Mouse (Mus musculus) heart, adult 18-20 months (tissue): ENCODE measurements around the gene Asb6. TPM values are rescaled to one million over a fixed set of nuclear protein-coding genes. Genes with fewer than 3 reads are reported as not detected.

Experiments used
- DNase-seq, 2 experiments: peaks; one replicate each; pipeline ENCODE4 v3.0.0; 2021 to 2022; ENCODE audit warnings: mixed read lengths in 1 of 2
- total RNA-seq, 2 experiments: library from RNA; stranded (reverse); gene quantifications; 2 replicates each; pipeline ENCODE4 v1.2.3; 2021

Gene Asb6
- total RNA-seq, 2 experiments from 2014 or later, result 6.6 to 7.4 TPM

DNA sequence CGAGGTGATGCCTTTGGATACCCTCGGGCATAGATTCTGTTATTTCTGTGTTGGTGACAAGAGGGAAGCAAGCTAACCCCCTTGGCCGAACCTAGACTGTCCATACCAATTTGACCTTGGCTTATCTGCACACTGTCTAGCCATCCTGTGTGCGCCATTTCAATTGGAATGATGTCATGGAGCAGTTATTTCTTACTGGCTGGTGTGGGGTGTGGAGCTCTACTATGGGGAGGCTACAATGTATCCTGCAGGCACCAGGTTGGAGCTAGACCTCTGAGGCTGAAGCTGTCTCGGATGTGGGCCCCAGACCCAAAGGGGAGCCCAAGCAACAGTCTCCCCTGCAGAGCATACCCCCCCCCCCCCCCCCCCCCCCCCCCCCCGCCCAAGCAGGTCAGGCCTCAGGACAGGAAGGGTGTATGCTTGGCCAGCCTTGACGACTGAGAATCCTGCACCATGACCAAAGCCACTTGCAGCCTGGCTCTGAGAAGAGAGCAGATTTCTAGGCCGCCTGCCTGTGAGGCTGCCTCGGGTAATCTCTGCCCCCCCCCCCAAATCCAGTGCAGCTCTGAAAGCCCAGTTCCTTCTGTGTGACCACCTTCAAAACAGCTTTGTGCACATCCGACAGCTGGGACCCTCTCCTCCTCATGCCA lies 4.4 kb upstream of the Asb6 start, which contains the start of gene Prrx2:
Gene Prrx2 (plus strand): TSS at position 600 of the 650 bp plus-strand sequence.
- peak in 1 of 2 experiments; percentile 31 for DNase-seq

GRCm38 (mm10) chr2:30833644-30834043 lies 3.5 kb upstream of the Asb6 start:
- DNase-seq, result no peak

DNA sequence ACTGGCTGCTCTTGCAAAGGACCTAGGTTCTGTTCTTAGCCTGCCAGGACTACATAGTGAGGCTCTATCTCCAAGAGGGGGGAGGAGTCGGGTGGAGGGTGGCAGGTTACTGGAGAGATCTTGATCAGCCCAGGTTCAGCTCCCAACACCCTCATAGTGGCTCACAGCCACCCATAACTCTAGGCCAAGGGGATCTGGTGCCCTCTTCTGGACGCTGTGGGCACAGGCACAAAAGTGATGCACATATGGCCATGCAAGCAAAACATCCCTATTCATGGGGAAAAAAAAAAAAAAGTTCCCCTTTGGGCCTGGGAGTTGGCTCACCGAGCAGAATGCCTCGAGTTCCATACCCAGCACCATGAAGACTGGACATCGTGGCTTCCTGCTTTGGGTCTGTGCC lies 818 bp downstream of the Asb6 start:
- no peak for DNase-seq

DNA sequence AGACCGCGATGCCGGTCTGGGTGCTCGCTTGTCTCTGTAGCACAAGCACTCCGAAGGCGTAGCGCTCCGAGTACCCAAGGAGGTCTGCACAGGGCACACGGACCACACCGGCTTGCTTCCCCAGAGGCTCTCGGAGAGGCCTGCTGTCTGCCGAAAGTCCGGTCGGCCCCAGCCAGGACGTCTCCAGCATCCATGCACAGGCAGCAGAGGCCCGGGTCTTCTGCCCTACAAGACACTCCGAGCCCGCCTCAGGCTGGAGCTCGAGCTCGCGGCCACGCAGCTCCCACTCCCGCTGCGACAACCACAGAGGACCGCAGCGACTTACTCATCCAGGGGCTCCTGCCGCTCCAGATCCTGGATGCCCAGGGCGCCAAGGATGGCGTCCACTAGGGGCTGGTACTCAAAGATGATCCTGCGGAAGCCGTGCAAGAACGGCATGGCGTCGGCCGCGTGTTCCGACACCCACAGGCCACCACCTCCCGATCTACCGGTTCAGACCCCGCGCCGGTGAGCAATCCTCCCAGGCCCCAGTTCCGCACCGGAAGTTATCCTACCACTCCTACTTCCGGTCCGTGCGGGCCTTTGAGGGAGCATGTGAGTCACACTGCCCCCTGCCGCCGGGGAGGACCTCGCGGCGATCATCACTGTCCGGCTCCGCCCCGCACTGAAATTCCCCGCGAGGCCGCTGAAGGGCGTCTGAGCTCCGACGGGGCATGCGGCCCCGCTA lies 2.2 kb downstream of the Asb6 start:
- DNase-seq, result peak; percentile 93 to 99

DNA sequence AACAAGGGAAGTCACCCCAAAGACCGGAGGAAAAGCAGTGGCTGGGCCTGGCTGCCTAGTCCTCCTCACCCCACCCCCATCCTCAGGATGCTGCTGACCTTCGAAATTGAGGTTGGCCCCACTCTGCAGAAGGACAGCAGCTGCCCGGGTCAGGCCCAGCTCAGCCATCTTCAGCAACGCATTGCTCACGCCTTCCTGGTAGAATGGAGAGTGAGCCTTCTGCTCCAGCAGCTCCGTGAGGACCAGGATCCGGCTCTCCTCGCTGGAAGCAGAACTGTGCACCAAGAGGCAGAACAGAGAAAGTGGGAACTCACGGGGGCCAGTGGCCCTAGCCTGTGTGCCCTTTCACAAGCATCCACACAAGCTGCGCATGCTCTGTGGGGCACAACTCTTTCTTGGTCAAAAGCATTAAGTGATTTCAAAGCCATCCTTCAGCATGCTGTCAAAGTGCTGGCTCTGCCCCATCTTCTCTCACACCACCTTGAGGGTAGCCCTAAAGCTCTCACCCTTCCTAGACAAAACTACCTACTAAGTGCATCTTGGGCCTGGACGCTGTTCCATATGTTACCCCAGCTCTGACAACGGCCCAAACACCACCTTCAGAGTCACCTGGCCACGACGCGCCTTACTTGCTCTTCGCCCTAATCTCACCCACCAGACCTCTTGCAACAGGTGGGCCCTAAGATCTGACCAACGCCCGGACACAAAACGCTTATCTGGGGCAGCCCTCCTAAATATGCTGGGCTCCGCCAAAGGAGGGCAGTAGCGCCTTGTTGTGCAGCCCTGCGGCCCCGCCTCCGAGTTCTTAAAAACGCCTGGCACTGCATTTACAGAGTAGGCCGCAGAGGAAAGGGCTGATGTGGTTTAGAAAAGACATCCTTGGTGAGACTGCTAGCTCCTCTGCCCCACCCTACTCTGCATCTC lies 3.0 kb downstream of the Asb6 start:
- DNase-seq, result peak in 1 of 2 experiments; percentile 31

DNA sequence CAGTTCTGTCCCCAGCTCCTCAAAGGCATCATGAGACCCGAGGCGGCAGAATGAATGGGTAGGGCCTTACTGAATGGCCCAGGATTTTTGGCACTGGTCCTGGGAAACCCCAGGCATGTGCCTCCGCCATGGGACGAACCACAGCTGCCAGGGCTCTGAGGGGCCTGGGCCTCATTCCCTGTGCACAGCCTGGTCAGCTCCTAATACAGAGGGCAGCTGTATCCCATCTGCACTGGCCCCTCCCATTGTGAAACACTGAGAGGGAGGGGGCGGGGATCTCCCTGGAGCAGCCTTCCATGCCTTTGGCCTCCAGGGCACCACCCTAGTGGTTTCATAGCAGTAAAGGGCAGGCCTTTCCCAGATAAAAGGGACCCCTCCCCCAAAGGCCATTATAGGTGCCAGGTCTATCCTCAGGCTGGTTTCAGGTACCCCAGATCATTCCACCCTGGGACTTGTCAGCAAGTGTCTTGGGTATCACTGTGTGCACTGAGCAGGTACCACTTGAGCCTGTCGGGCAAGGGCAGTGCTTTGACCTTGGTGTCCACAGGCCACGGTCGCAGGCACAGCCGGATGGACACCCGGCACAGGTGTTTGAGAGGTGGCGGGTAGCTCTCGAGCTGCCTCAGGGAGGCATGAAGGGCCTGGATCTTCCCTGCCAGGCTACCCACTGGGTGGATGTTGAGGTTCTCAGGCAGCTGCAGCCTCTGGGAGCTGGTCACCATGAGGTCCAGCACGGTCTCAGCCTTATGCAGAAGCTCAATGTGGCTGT lies 6.6 kb downstream of the Asb6 start:
- peak; percentile 36 to 60 for DNase-seq

DNA sequence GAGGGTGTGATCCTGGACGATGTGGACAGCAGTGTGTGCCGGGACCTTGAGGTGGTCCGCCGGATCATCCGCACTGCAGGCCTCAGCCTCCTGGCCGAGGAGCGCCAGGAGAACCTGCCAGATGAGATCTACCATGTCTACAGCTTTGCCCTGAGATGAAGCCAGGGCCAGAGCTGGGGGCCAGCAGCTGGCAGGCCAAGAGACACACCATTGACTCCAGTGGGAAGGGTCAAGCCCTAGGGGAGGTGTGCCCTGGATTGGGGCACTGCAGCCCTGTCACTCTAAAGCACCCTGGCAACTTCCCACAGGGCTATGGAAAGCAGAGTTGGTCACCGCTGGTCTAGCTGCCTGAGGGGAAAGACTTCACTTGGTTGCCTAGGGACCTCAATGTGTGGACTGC lies 7.7 kb downstream of the Asb6 start:
- no peak for DNase-seq

- no peak for DNase-seq
Measured at GRCm38 (mm10) chr2:30821073-30821472, 9.1 kb downstream of the Asb6 start.

- no peak for DNase-seq
Measured at GRCm38 (mm10) chr2:30819873-30820272, 10.3 kb downstream of the Asb6 start.

GRCm38 (mm10) chr2:30816383-30816782 lies 13.8 kb downstream of the Asb6 start:
- no peak for DNase-seq

DNA sequence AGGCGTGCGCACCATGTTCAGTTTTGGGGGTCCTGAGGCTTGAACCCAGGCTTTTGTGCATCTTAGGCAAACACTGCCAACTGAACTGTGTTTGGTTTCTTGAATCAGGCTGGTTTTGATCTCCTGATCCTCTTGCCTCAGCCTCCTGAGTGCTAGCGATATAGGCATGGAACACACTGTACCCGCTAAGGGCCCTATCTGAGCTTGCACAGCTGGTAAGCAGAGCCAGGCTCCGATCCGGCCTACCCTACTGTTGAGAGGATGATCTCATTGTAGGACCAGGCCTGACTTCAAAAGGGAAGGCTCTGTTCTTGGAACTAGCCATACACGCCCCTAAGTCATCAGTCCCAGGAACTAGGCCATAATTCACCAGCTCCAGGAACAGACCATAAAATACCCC lies 19.6 kb downstream of the Asb6 start:
- no peak for DNase-seq

DNA sequence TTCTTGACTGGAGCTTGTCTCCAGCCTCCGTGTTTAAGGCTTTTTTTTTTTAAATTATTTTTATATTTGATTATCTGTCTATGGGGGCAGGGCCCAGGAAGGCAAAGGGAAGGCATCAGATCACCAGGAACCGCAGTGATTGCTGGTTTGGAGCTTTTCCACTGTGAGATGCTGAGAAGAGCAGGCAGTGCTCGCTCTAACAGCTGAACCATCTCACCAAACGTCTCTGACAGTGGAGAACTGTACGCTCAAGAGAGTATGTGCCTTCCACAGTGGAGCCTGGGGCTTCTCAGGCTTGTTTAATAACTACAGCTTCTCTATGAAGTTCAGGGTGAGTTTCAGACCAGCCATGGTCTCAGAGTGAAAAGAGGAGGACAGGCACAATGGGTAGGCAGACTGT lies 20.6 kb downstream of the Asb6 start:
- no peak for DNase-seq

DNA sequence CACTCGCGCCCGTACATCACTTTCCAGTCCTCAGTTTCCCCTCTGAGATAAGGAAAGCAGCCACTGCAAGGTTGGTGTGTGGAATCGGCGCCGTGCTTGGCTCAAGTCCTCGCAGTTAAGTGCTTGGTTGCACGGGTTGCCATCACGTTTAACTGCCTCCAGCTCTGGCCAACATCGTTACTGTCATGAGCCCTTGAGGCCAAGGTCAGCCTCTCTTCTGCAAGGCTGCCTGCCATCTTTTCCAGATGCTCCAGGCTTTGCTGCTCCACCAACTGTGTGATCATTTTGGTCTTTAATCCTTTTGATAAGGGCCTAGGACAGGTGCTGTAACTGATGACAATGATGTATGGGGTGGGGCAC lies 21.9 kb downstream of the Asb6 start:
- no peak for DNase-seq

DNA sequence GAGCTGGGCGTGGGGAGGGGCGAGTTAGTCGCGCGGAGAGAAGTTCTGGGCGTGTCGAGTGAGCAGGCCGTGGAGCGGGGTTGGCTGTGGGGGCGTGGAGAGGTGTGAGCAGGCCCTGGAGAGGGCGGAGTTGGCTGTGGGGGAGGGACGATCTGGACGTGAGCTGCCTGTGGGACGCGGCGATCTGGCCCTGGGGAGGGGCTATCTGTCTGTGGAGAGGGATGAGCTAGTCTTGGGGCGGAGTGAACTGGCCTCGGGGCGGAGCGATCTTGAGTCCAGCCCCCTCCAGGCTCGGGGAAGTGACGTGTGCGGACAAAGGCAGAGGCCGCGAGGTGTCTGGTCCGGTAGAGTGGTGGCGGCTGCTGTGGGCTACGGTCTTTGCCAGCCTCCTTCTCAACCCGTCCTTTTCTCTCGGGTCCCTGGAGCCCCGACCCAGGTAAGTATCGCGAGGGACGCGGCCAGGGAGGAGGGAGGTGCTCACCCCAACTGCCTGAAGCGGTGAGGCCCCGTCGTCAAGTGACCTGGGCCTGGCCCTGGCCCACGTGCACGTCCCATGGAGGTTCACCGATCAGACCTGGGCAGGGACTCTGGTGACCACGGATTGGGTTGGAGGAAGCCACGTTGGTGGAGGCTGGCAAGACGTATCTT lies 22.4 kb downstream of the Asb6 start, which contains the start of gene Ntmt1:
Gene Ntmt1 (plus strand): TSS at position 179 of the 648 bp plus-strand sequence.
- peak; percentile 100 for DNase-seq

DNA sequence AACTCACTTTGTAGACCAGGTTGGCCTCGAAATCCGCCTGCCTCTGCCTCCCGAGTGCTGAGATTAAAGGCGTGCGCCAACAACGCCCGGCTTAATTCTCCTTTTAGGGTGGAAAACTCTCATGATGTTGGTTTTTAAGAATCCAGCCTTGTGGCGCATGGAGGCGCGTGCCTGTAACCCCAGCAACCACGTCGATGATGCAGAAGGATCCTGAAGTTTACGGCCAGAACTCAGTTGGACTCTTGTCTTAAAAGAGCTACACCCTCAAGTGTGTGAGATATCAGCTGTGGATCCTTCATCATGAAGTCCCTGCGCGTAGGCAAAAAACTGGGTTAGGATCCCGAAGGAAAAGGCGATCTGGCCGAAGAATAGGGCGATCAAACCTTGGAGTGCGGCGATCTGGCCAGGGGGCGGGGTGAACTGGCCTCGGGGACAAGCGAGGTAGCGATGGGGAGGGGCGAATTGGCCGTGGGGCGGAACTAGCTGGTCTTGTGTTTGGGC lies 22.9 kb downstream of the Asb6 start:
- DNase-seq, result no peak

- no peak for DNase-seq
Measured at GRCm38 (mm10) chr2:30805983-30806382, 24.1 kb downstream of the Asb6 start.

DNA sequence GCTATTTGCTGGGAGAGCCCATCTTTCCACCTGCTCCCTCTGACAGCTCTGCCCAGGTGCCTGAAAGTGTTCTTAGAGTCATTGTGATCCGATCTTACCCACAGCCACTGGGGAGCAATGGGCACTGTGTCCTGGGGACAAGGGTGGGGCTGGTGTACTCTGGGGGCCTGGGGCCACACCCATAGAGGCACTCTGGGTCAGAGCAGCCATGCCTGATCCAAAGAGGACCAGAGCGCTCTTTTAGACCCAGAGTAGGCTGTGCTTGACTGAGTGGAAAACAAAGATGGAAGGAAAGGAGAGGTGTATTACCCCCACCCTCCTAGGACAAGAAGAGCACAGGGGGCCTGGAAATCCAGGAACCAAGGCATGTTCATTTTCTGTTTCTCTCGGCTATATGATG lies 26.5 kb downstream of the Asb6 start, which contains the start of gene 1700001O22Rik:
Gene 1700001O22Rik (minus strand): TSS at position 58 of the 400 bp plus-strand sequence.
- no peak for DNase-seq

- peak; percentile 35 to 56 for DNase-seq
Measured at GRCm38 (mm10) chr2:30801067-30801852, 28.9 kb downstream of the Asb6 start.

DNA sequence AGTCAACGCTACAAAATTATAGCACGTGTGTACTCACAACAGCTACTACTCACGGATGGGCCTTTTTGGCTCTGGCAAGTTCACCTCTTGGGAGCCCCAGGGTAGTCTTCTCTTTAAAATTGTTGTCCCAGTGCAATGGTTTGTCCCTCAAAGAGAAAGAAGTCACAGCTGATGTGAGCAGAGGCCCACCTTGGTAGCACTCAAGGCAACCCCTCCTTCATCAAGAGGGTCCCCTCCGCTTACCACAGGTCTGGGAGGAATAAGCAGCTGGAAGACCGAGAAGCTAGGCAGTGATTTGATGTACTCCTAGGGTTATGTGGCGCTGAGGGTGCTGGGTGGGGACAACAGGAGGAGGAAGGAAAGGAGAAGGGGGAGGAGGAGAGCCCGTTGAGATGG lies 29.5 kb downstream of the Asb6 start:
- no peak for DNase-seq

DNA sequence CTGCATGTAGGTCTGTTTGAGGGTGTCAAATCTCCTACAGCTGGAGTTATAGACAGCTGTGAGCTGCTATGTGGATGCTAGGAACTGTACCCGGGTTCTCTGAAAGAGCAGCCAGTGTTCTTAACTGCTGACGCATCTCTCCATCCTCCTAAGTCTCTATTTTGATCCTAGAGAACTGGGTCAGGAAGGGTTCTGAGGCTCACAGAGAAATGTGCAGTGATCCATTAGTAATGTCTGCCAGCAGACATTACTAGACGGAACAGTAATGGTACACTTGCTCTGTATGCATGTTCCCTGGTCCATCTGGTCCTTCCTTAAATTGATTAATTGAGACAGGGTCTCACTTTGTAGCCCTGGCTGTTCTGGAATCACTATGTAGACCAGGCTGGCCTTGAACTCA lies 30.7 kb downstream of the Asb6 start:
- DNase-seq, result no peak
